Mouse (Mus musculus) left cerebral cortex, adult 9 months (tissue): ENCODE data around the gene Cdx2.

ENCODE experiments used
- DNase-seq, 2 experiments: peaks; one replicate each; pipeline ENCODE4 v3.0.0; 2022; ENCODE audit warnings: low spot score in 2 of 2

Cdx2 gene

DNA sequence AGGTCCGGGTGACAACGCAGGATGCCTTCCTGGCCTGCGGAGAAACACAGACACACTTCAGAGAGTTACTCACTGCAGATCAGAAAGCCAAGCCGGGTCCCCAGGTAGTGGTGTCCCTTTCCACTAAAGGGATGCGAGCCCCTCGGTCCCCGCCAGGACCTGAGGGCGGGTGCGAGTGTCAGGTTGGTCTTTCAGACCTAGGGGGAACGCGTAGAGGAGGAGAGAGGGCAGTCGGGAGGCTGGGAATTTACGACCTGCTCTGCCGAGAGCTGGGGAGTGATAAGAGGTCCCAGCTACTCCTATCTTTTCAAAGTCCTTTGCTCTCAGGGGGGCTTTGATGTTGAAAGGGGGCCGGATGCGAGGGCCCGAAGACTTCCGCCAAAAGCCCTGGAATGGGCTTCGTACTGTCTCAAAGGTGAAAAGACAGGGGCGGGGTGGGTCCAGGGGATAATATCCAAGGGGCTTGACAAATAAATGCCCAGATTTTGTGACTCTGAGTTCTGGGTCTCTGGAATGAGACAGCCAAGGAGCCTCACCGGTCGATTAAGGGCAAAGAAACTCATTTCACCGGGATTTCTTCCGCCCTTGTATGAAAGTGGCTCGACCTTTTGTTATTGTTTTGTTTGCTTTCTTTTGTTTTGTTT is 8.5 kb upstream of the Cdx2 start:
- no peak for DNase-seq

- DNase-seq, result no peak
Observed at GRCm38 (mm10) chr5:147314646-147315431, 7.8 kb upstream of the Cdx2 start.

DNA sequence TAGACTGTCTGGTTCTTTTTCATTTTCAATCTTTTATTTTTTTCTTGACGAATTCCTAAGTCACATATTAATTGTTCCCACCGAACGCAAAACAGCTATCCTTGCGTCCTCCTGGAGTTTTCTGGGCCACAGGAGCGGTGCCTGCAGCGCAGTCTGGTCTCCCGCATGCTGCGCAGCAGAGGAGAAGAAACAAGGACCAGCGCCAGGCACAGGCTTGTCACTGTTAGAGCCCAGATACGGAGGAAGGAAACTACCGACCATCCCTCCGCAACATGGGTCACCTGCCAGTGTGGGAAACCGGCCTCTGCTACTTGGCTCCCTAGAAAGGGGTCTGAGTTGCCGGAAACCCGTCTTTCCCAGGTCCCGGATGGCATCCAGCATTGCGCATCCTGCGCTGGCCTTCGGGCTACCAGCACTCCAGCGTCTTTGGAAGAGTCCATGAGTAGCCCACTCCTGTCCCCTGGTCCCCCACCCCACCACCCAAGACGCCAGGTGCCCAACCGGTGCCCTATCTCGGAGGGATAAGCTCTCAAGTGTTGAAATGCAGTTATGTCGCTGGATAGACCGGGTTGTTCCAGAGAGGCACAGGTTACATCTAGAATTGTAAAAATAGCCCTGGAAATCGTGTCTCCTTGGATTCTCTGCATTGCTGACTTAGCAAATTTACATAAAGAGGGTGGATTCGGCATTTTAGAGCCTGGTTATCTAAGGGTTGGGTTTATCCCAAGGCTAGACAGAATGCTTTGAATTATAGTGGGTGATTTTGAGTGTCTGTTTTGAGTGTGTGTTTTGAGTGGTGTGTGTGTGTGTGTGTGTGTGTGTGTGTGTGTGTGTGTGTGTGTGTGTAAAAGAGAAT is 6.0 kb upstream of the Cdx2 start:
- no peak for DNase-seq

GRCm38 (mm10) chr5:147309786-147310185 is 2.7 kb upstream of the Cdx2 start:
- no peak for DNase-seq

DNA sequence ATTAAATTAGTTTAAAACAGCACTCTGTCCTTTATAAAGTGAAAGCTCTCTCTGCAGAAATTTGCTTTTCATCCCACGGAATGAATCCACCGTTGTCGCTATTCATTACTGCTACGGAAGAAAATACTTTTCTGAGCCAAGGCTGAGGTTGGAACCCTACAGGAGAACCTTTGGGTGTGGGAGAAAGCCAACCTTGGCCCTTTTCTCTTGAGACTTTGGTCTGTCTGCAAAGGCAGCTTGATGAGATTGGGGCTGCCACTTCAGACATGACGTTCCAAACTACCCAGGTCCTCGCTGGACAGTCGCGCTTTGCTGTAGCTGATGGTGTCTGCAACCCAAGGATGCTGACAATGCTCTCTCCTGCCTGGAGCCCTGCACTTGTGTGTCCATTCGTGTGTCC is 1.4 kb upstream of the Cdx2 start:
- no peak for DNase-seq

- no peak for DNase-seq
Observed at GRCm38 (mm10) chr5:147307398-147307785, 322 bp upstream of the Cdx2 start.

- no peak for DNase-seq
Observed at GRCm38 (mm10) chr5:147305856-147306637, 1.0 kb downstream of the Cdx2 start.

DNA sequence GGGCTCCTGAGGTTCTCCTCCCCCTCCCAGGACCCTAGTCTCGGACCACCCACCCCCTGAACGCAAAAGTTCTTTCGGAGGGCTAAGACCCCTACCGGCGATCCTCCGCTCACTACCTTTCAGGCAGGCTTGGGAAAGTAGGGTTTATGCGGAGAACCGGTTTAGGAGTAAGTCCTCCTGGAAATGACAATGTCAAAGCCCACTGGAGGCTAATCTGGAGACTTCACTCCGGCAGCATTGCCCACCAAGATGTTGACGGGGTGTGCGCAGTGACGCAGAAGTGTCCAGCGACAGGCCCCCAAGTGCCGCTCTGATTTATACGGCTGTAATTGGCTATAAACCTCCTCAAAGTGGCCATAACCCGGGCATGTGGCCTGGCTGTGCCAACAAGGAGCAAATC is 1.9 kb downstream of the Cdx2 start:
- no peak for DNase-seq

GRCm38 (mm10) chr5:147304276-147305155 is 2.6 kb downstream of the Cdx2 start:
- no peak for DNase-seq

GRCm38 (mm10) chr5:147302746-147303400 is 4.2 kb downstream of the Cdx2 start:
- DNase-seq, result no peak

GRCm38 (mm10) chr5:147302141-147302540 is 4.9 kb downstream of the Cdx2 start:
- DNase-seq, result no peak

DNA sequence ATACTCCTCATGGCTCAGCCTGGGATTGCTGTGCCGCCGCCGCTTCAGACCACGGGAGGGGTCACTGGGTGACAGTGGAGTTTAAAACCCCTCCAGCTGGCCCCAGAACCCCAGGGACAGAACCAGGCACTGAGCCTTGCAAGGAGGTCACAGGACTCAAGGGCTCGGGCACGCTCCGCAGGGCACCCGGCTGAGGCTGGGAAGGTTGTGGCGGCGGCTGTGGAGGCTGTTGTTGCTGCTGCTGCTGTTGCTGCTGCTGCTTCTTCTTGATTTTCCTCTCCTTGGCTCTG is 5.3 kb downstream of the Cdx2 start:
- DNase-seq, result no peak

GRCm38 (mm10) chr5:147300917-147301780 is 5.9 kb downstream of the Cdx2 start:
- DNase-seq, result no peak

DNA sequence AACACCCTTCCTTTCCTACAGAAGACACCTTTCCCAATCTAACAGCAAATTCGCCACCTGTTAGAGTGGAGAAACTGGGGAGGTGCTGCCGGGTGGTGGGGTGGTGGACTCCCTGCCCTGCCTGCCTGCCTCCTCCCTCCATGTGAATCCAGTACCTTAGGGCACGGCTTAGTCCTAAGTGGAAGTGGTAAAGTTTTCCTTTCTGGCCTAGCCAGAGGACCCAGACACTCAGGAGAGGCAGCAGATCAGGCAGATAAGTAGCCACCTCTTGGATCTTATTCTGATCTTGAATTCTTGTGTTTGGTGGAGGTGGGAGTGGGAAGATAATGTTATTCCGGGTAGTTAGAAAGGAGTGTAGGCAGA is 7.1 kb downstream of the Cdx2 start:
- DNase-seq, result no peak

GRCm38 (mm10) chr5:147299255-147300000 is 7.6 kb downstream of the Cdx2 start:
- peak in 1 of 2 experiments; percentile 16 for DNase-seq

- DNase-seq, result no peak
Observed at GRCm38 (mm10) chr5:147297249-147297648, 9.8 kb downstream of the Cdx2 start.

DNA sequence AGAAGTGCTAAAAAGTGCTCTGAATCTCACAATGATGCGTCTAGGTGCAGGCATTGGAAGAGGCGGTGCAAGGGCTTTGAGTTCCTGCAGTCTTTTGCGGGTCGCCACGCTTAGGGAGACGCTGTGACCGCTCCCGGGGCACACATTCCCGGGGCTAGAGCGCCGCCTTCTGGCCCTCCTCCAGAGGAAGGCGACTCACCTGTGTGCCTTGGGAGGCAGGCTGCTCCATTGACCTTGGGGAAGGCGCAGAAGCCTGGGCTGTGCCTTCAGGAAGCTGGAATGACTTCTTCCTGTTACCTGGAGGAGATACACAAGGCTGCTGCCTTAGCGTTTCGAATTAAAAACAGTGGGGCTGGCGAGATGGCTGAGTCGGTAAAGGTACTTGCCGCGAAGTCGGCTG is 12.9 kb downstream of the Cdx2 start:
- no peak for DNase-seq

GRCm38 (mm10) chr5:147293127-147293910 is 13.8 kb downstream of the Cdx2 start:
- peak in 1 of 2 experiments; percentile 49 for DNase-seq
